Mouse (Mus musculus): ENCODE data around the gene Zbtb20. TPM values are rescaled to one million over a fixed set of nuclear protein-coding genes. Genes with fewer than 3 reads are reported as not detected.

The Zbtb20 gene
- polyA plus RNA-seq, 1 experiment from 2014 or later = 35.1 TPM

GRCm38 (mm10) chr16:43638406-43639049 lies 762.8 kb downstream of the Zbtb20 start:
- H3K9ac ChIP-seq (replicated peaks; ENCODE audit: low read depth, low read length) = no peak overlapping the region
- no peaks in the 10 kb centered on the region for H3K4me1 ChIP-seq (ENCODE audit: control insufficient read depth, insufficient read depth, low read length)
- H3K36me3 ChIP-seq (ENCODE audit: control insufficient read depth, insufficient read depth, low read length) = no peaks in the 10 kb centered on the region
- ATAC-seq (ENCODE audit: insufficient number of reproducible peaks, insufficient read depth, low FRiP score, low read depth) = no peak
- no peak overlapping the region for H3K27ac ChIP-seq (ENCODE audit: low read length)
- H3K4me2 ChIP-seq (replicated peaks; ENCODE audit: low read depth, low read length) = no peak overlapping the region
- no peaks in the 10 kb centered on the region for H3K9me3 ChIP-seq (ENCODE audit: control insufficient read depth, low read depth, low read length)
- H3K27me3 ChIP-seq (ENCODE audit: control insufficient read depth, insufficient read depth, low read length) = no peaks in the 10 kb centered on the region
- no peak overlapping the region for H3K4me3 ChIP-seq (ENCODE audit: low read depth, low read length)
- 70% methylated on average over 21 of the region's 21 CpGs for WGBS

GRCm38 (mm10) chr16:43641230-43641629 lies 765.5 kb downstream of the Zbtb20 start:
- no peaks in the 10 kb centered on the region for H3K27me3 ChIP-seq (ENCODE audit: control insufficient read depth, insufficient read depth, low read length)
- no peaks in the 10 kb centered on the region for H3K9me3 ChIP-seq (ENCODE audit: control insufficient read depth, low read depth, low read length)
- H3K36me3 ChIP-seq (ENCODE audit: control insufficient read depth, insufficient read depth, low read length) = no peaks in the 10 kb centered on the region
- H3K9ac ChIP-seq (replicated peaks; ENCODE audit: low read depth, low read length) = no peak overlapping the region
- H3K4me2 ChIP-seq (replicated peaks; ENCODE audit: low read depth, low read length) = no peak overlapping the region
- H3K4me1 ChIP-seq (ENCODE audit: control insufficient read depth, insufficient read depth, low read length) = no peaks in the 10 kb centered on the region
- WGBS = 78% methylated on average over 8 of the region's 8 CpGs
- H3K4me3 ChIP-seq (ENCODE audit: low read depth, low read length) = no peak overlapping the region
- H3K27ac ChIP-seq (ENCODE audit: low read length) = no peak overlapping the region
- no peak for ATAC-seq (ENCODE audit: insufficient number of reproducible peaks, insufficient read depth, low FRiP score, low read depth)

GRCm38 (mm10) chr16:43645879-43646278 lies 770.2 kb downstream of the Zbtb20 start:
- Histone ChIP-seq H3K9ac (replicated peaks; ENCODE audit: low read depth, low read length) (no peak overlapping the region), H3K27me3 (ENCODE audit: control insufficient read depth, insufficient read depth, low read length) (no peaks in the 10 kb centered on the region), H3K4me3 (ENCODE audit: low read depth, low read length) (no peak overlapping the region), H3K4me2 (replicated peaks; ENCODE audit: low read depth, low read length) (no peak overlapping the region), H3K36me3 (ENCODE audit: control insufficient read depth, insufficient read depth, low read length) (no peaks in the 10 kb centered on the region), H3K9me3 (ENCODE audit: control insufficient read depth, low read depth, low read length) (no peaks in the 10 kb centered on the region), H3K4me1 (ENCODE audit: control insufficient read depth, insufficient read depth, low read length) (no peaks in the 10 kb centered on the region), H3K27ac (ENCODE audit: low read length) (no peak overlapping the region)
- WGBS = 69% methylated on average over 4 of the region's 4 CpGs
- no peak for ATAC-seq (ENCODE audit: insufficient number of reproducible peaks, insufficient read depth, low FRiP score, low read depth)

GRCm38 (mm10) chr16:43646943-43647342 lies 771.3 kb downstream of the Zbtb20 start:
- H3K27ac ChIP-seq (ENCODE audit: low read length) = no peak overlapping the region
- H3K4me3 ChIP-seq (ENCODE audit: low read depth, low read length) = no peak overlapping the region
- no peak overlapping the region for H3K9ac ChIP-seq (replicated peaks; ENCODE audit: low read depth, low read length)
- no peaks in the 10 kb centered on the region for H3K36me3 ChIP-seq (ENCODE audit: control insufficient read depth, insufficient read depth, low read length)
- no peak for ATAC-seq (ENCODE audit: insufficient number of reproducible peaks, insufficient read depth, low FRiP score, low read depth)
- no peak overlapping the region for H3K4me2 ChIP-seq (replicated peaks; ENCODE audit: low read depth, low read length)
- no peaks in the 10 kb centered on the region for H3K27me3 ChIP-seq (ENCODE audit: control insufficient read depth, insufficient read depth, low read length)
- no peaks in the 10 kb centered on the region for H3K9me3 ChIP-seq (ENCODE audit: control insufficient read depth, low read depth, low read length)
- 86% methylated on average over 3 of the region's 3 CpGs for WGBS
- H3K4me1 ChIP-seq (ENCODE audit: control insufficient read depth, insufficient read depth, low read length) = no peaks in the 10 kb centered on the region

- Histone ChIP-seq H3K4me2 (replicated peaks; ENCODE audit: low read depth, low read length) (no peak overlapping the region), H3K9ac (replicated peaks; ENCODE audit: low read depth, low read length) (no peak overlapping the region), H3K27me3 (ENCODE audit: control insufficient read depth, insufficient read depth, low read length) (no peaks in the 10 kb centered on the region), H3K9me3 (ENCODE audit: control insufficient read depth, low read depth, low read length) (no peaks in the 10 kb centered on the region), H3K36me3 (ENCODE audit: control insufficient read depth, insufficient read depth, low read length) (no peaks in the 10 kb centered on the region), H3K27ac (ENCODE audit: low read length) (no peak overlapping the region), H3K4me1 (ENCODE audit: control insufficient read depth, insufficient read depth, low read length) (no peaks in the 10 kb centered on the region), H3K4me3 (ENCODE audit: low read depth, low read length) (no peak overlapping the region)
- no peak for ATAC-seq (ENCODE audit: insufficient number of reproducible peaks, insufficient read depth, low FRiP score, low read depth)
- 80% methylated on average over 1 of the region's 1 CpGs for WGBS
Measured at GRCm38 (mm10) chr16:43647641-43648040, 772.0 kb downstream of the Zbtb20 start.

- H3K4me3 ChIP-seq (ENCODE audit: low read depth, low read length) = no peak overlapping the region
- H3K4me1 ChIP-seq (ENCODE audit: control insufficient read depth, insufficient read depth, low read length) = no peaks in the 10 kb centered on the region
- H3K27me3 ChIP-seq (ENCODE audit: control insufficient read depth, insufficient read depth, low read length) = no peaks in the 10 kb centered on the region
- no peak overlapping the region for H3K27ac ChIP-seq (ENCODE audit: low read length)
- no peak overlapping the region for H3K9ac ChIP-seq (replicated peaks; ENCODE audit: low read depth, low read length)
- no peak overlapping the region for H3K4me2 ChIP-seq (replicated peaks; ENCODE audit: low read depth, low read length)
- no peak for ATAC-seq (ENCODE audit: insufficient number of reproducible peaks, insufficient read depth, low FRiP score, low read depth)
- WGBS = 89% methylated on average over 2 of the region's 3 CpGs
- no peaks in the 10 kb centered on the region for H3K9me3 ChIP-seq (ENCODE audit: control insufficient read depth, low read depth, low read length)
- H3K36me3 ChIP-seq (ENCODE audit: control insufficient read depth, insufficient read depth, low read length) = no peaks in the 10 kb centered on the region
Measured at GRCm38 (mm10) chr16:43650355-43651080, 774.8 kb downstream of the Zbtb20 start.

GRCm38 (mm10) chr16:43653288-43653687 lies 777.6 kb downstream of the Zbtb20 start:
- Histone ChIP-seq H3K4me2 (replicated peaks; ENCODE audit: low read depth, low read length) (no peak overlapping the region), H3K4me1 (ENCODE audit: control insufficient read depth, insufficient read depth, low read length) (no peaks in the 10 kb centered on the region), H3K27me3 (ENCODE audit: control insufficient read depth, insufficient read depth, low read length) (no peaks in the 10 kb centered on the region), H3K9me3 (ENCODE audit: control insufficient read depth, low read depth, low read length) (no peaks in the 10 kb centered on the region), H3K36me3 (ENCODE audit: control insufficient read depth, insufficient read depth, low read length) (no peaks in the 10 kb centered on the region), H3K4me3 (ENCODE audit: low read depth, low read length) (no peak overlapping the region), H3K9ac (replicated peaks; ENCODE audit: low read depth, low read length) (no peak overlapping the region), H3K27ac (ENCODE audit: low read length) (no peak overlapping the region)
- ATAC-seq (ENCODE audit: insufficient number of reproducible peaks, insufficient read depth, low FRiP score, low read depth) = no peak
- WGBS = 83% methylated on average over 2 of the region's 2 CpGs

GRCm38 (mm10) chr16:43654269-43654668 lies 778.6 kb downstream of the Zbtb20 start:
- Histone ChIP-seq H3K9me3 (ENCODE audit: control insufficient read depth, low read depth, low read length) (no peaks in the 10 kb centered on the region), H3K9ac (replicated peaks; ENCODE audit: low read depth, low read length) (no peak overlapping the region), H3K36me3 (ENCODE audit: control insufficient read depth, insufficient read depth, low read length) (no peaks in the 10 kb centered on the region), H3K27ac (ENCODE audit: low read length) (no peak overlapping the region), H3K4me1 (ENCODE audit: control insufficient read depth, insufficient read depth, low read length) (no peaks in the 10 kb centered on the region), H3K4me3 (ENCODE audit: low read depth, low read length) (no peak overlapping the region), H3K27me3 (ENCODE audit: control insufficient read depth, insufficient read depth, low read length) (no peaks in the 10 kb centered on the region), H3K4me2 (replicated peaks; ENCODE audit: low read depth, low read length) (no peak overlapping the region)
- ATAC-seq (ENCODE audit: insufficient number of reproducible peaks, insufficient read depth, low FRiP score, low read depth) = no peak
- whole genome bisulfite sequencing = 83% methylated on average over 3 of the region's 3 CpGs
